Mouse (Mus musculus): ENCODE measurements around the gene Tlr9. TPM values are rescaled to one million over a fixed set of nuclear protein-coding genes. Genes with fewer than 3 reads are reported as not detected.
A peak's percentile ranks its signal among the peaks of the same experiment; 100 is the strongest.

Gene Tlr9
- polyA plus RNA-seq, 1 experiment from 2014 or later: 0.07 TPM

- no peak overlapping the region for H3K4me3 ChIP-seq (replicated peaks)
- ATAC-seq (ENCODE audit: low read depth): no peak; the same call in 1 of the 2 replicates
- H3K9me3 ChIP-seq (replicated peaks): no peaks in the 10 kb centered on the region
- peaks cover 85% of the 10 kb centered on the region for H3K36me3 ChIP-seq
- H3K4me1 ChIP-seq (replicated peaks): 0 out of 2 replicates have a peak, but pooled peaks cover 5% of the 10 kb centered on the region
- no peaks in the 10 kb centered on the region for H3K27me3 ChIP-seq
- DNase-seq: no peak
- no peak overlapping the region for H3K9ac ChIP-seq
- WGBS (ENCODE audit: insufficient replicate concordance): 82% methylated on average over 23 of the region's 23 CpGs
- no peak overlapping the region for H3K4me2 ChIP-seq
- H3K27ac ChIP-seq: no peak overlapping the region
Measured at GRCm38 (mm10) chr9:106236156-106236817, 13.9 kb downstream of the Tlr9 start.

GRCm38 (mm10) chr9:106236818-106237211 lies 14.4 kb downstream of the Tlr9 start:
- DNase-seq: no peak
- H3K36me3 ChIP-seq: peaks cover 90% of the 10 kb centered on the region
- 78% methylated on average over 3 of the region's 3 CpGs for WGBS (ENCODE audit: insufficient replicate concordance)
- ATAC-seq (ENCODE audit: low read depth): no peak
- H3K4me3 ChIP-seq (replicated peaks): no peak overlapping the region
- H3K9ac ChIP-seq: no peak overlapping the region
- 0 out of 2 replicates have a peak, but pooled peaks cover 5% of the 10 kb centered on the region for H3K4me1 ChIP-seq (replicated peaks)
- H3K27ac ChIP-seq: no peak overlapping the region
- H3K27me3 ChIP-seq: no peaks in the 10 kb centered on the region
- H3K9me3 ChIP-seq (replicated peaks): no peaks in the 10 kb centered on the region
- H3K4me2 ChIP-seq: no peak overlapping the region

GRCm38 (mm10) chr9:106237401-106237800 lies 15.0 kb downstream of the Tlr9 start:
- Histone ChIP-seq H3K9ac (no peak overlapping the region), H3K4me1 (replicated peaks) (0 out of 2 replicates have a peak, but pooled peaks cover 5% of the 10 kb centered on the region), H3K4me2 (no peak overlapping the region), H3K27ac (no peak overlapping the region), H3K27me3 (no peaks in the 10 kb centered on the region), H3K4me3 (replicated peaks) (no peak overlapping the region), H3K36me3 (peaks cover 94% of the 10 kb centered on the region), H3K9me3 (replicated peaks) (no peaks in the 10 kb centered on the region)
- ATAC-seq (ENCODE audit: low read depth): no peak
- no peak for DNase-seq
- 83% methylated on average over 8 of the region's 8 CpGs for WGBS (ENCODE audit: insufficient replicate concordance)

- DNase-seq: no peak
- Histone ChIP-seq H3K4me3 (replicated peaks) (no peak overlapping the region), H3K36me3 (peaks cover 95% of the 10 kb centered on the region), H3K27me3 (no peaks in the 10 kb centered on the region), H3K4me1 (replicated peaks) (0 out of 2 replicates have a peak, but pooled peaks cover 5% of the 10 kb centered on the region), H3K4me2 (no peak overlapping the region), H3K9me3 (replicated peaks) (no peaks in the 10 kb centered on the region), H3K27ac (no peak overlapping the region), H3K9ac (no peak overlapping the region)
- 80% methylated on average over 10 of the region's 10 CpGs for WGBS (ENCODE audit: insufficient replicate concordance)
- no peak for ATAC-seq (ENCODE audit: low read depth)
Measured at GRCm38 (mm10) chr9:106237878-106238277, 15.5 kb downstream of the Tlr9 start.

GRCm38 (mm10) chr9:106241541-106242164 lies 19.3 kb downstream of the Tlr9 start:
- Histone ChIP-seq H3K36me3 (peaks cover 66% of the 10 kb centered on the region), H3K4me2 (no peak overlapping the region), H3K9ac (no peak overlapping the region), H3K9me3 (replicated peaks) (no peaks in the 10 kb centered on the region), H3K27ac (no peak overlapping the region), H3K4me3 (replicated peaks) (no peak overlapping the region), H3K27me3 (no peaks in the 10 kb centered on the region), H3K4me1 (replicated peaks) (peaks cover 14% of the 10 kb centered on the region)
- ATAC-seq (ENCODE audit: low read depth): no peak
- DNase-seq: no peak
- WGBS (ENCODE audit: insufficient replicate concordance): 79% methylated on average over 10 of the region's 10 CpGs

- no peaks in the 10 kb centered on the region for H3K9me3 ChIP-seq (replicated peaks)
- no peak for DNase-seq
- H3K4me2 ChIP-seq: no peak overlapping the region
- no peak for ATAC-seq (ENCODE audit: low read depth)
- peak overlapping the region; percentile 43 for H3K27ac ChIP-seq
- H3K36me3 ChIP-seq: peaks cover 53% of the 10 kb centered on the region
- no peak overlapping the region for H3K9ac ChIP-seq
- WGBS (ENCODE audit: insufficient replicate concordance): 59% methylated on average over 19 of the region's 19 CpGs
- H3K27me3 ChIP-seq: no peaks in the 10 kb centered on the region
- H3K4me3 ChIP-seq (replicated peaks): no peak overlapping the region
- H3K4me1 ChIP-seq (replicated peaks): peaks cover 23% of the 10 kb centered on the region
Measured at GRCm38 (mm10) chr9:106242813-106243488, 20.6 kb downstream of the Tlr9 start.

GRCm38 (mm10) chr9:106249550-106249949 lies 27.2 kb downstream of the Tlr9 start:
- no peak overlapping the region for H3K9ac ChIP-seq
- no peak overlapping the region for H3K4me2 ChIP-seq
- no peaks in the 10 kb centered on the region for H3K27me3 ChIP-seq
- H3K27ac ChIP-seq: no peak overlapping the region
- ATAC-seq (ENCODE audit: low read depth) (no peak), DNase-seq (no peak)
- no peaks in the 10 kb centered on the region for H3K9me3 ChIP-seq (replicated peaks)
- H3K4me3 ChIP-seq (replicated peaks): no peak overlapping the region
- WGBS (ENCODE audit: insufficient replicate concordance): 66% methylated on average over 11 of the region's 11 CpGs
- peaks cover 32% of the 10 kb centered on the region for H3K4me1 ChIP-seq (replicated peaks)
- 0 out of 2 replicates have a peak, but pooled peaks cover 4% of the 10 kb centered on the region for H3K36me3 ChIP-seq

GRCm38 (mm10) chr9:106250245-106250644 lies 27.8 kb downstream of the Tlr9 start:
- no peaks in the 10 kb centered on the region for H3K27me3 ChIP-seq
- ATAC-seq (ENCODE audit: low read depth) (no peak), DNase-seq (no peak)
- no peak overlapping the region for H3K4me2 ChIP-seq
- no peak overlapping the region for H3K27ac ChIP-seq
- H3K4me1 ChIP-seq (replicated peaks): peaks cover 32% of the 10 kb centered on the region
- no peak overlapping the region for H3K4me3 ChIP-seq (replicated peaks)
- 53% methylated on average over 4 of the region's 4 CpGs for WGBS (ENCODE audit: insufficient replicate concordance)
- no peaks in the 10 kb centered on the region for H3K9me3 ChIP-seq (replicated peaks)
- 0 out of 2 replicates have a peak, but pooled peaks cover 1% of the 10 kb centered on the region for H3K36me3 ChIP-seq
- H3K9ac ChIP-seq: no peak overlapping the region

- no peak overlapping the region for H3K4me2 ChIP-seq
- no peak overlapping the region for H3K27ac ChIP-seq
- no peaks in the 10 kb centered on the region for H3K9me3 ChIP-seq (replicated peaks)
- DNase-seq: no peak
- H3K27me3 ChIP-seq: no peaks in the 10 kb centered on the region
- no peak for ATAC-seq (ENCODE audit: low read depth)
- H3K9ac ChIP-seq: no peak overlapping the region
- WGBS (ENCODE audit: insufficient replicate concordance): 58% methylated on average over 8 of the region's 8 CpGs
- no peak overlapping the region for H3K4me3 ChIP-seq (replicated peaks)
- peaks cover 30% of the 10 kb centered on the region for H3K4me1 ChIP-seq (replicated peaks)
- H3K36me3 ChIP-seq: no peaks in the 10 kb centered on the region
Measured at GRCm38 (mm10) chr9:106251066-106251465, 28.7 kb downstream of the Tlr9 start.

GRCm38 (mm10) chr9:106254001-106254400 lies 31.6 kb downstream of the Tlr9 start:
- Histone ChIP-seq H3K9me3 (replicated peaks) (no peaks in the 10 kb centered on the region), H3K36me3 (no peaks in the 10 kb centered on the region), H3K9ac (no peak overlapping the region), H3K4me3 (replicated peaks) (no peak overlapping the region), H3K27me3 (0 out of 2 replicates have a peak, but pooled peaks cover 3% of the 10 kb centered on the region), H3K4me1 (replicated peaks) (0 out of 2 replicates have a peak, but pooled peaks cover 9% of the 10 kb centered on the region), H3K4me2 (no peak overlapping the region), H3K27ac (no peak overlapping the region)
- WGBS (ENCODE audit: insufficient replicate concordance): 64% methylated on average over 2 of the region's 2 CpGs
- ATAC-seq (ENCODE audit: low read depth): no peak
- DNase-seq: no peak

GRCm38 (mm10) chr9:106258412-106258811 lies 36.0 kb downstream of the Tlr9 start:
- H3K4me2 ChIP-seq: no peak overlapping the region
- DNase-seq: no peak
- no peak overlapping the region for H3K9ac ChIP-seq
- no peak overlapping the region for H3K27ac ChIP-seq
- no peaks in the 10 kb centered on the region for H3K36me3 ChIP-seq
- H3K4me1 ChIP-seq (replicated peaks): peaks cover 16% of the 10 kb centered on the region; the same call in 1 of the 2 replicates
- H3K27me3 ChIP-seq: 0 out of 2 replicates have a peak, but pooled peaks cover 3% of the 10 kb centered on the region
- no peak for ATAC-seq (ENCODE audit: low read depth)
- no peaks in the 10 kb centered on the region for H3K9me3 ChIP-seq (replicated peaks)
- WGBS (ENCODE audit: insufficient replicate concordance): 16% methylated on average over 4 of the region's 4 CpGs
- no peak overlapping the region for H3K4me3 ChIP-seq (replicated peaks)
